Mouse (Mus musculus) cerebellum, adult 2 months (tissue): ENCODE data around the gene Smc6.

ENCODE experiments used
- CTCF ChIP-seq: fragments of 200-500 bp; IDR thresholded peaks from 2 replicates; pipeline ENCODE4 v1.5.1; 2011; ENCODE audit warnings: low read depth, mild to moderate bottlenecking, control low read depth, low read length, moderate library complexity, borderline replicate concordance; ENCODE audit not compliant: insufficient read depth
- POLR2A ChIP-seq: fragments of 200-500 bp; IDR thresholded peaks from 2 replicates; pipeline ENCODE4 v1.6.1; 2011; ENCODE audit warnings: low read length, control low read depth, borderline replicate concordance; ENCODE audit not compliant: insufficient read depth

GRCm38 (mm10) chr12:11348423-11348822, 82.7 kb downstream of the Smc6 start:
- no peak for TF ChIP-seq POLR2A
- TF ChIP-seq CTCF = no peak
